Mouse (Mus musculus): ENCODE data around the gene Mcam.
"Not testable (repeated sequence)": the region's sequence is repeated elsewhere in the genome, so short reads cannot be mapped to it uniquely, and the experiment has no call there.

Gene Mcam

DNA sequence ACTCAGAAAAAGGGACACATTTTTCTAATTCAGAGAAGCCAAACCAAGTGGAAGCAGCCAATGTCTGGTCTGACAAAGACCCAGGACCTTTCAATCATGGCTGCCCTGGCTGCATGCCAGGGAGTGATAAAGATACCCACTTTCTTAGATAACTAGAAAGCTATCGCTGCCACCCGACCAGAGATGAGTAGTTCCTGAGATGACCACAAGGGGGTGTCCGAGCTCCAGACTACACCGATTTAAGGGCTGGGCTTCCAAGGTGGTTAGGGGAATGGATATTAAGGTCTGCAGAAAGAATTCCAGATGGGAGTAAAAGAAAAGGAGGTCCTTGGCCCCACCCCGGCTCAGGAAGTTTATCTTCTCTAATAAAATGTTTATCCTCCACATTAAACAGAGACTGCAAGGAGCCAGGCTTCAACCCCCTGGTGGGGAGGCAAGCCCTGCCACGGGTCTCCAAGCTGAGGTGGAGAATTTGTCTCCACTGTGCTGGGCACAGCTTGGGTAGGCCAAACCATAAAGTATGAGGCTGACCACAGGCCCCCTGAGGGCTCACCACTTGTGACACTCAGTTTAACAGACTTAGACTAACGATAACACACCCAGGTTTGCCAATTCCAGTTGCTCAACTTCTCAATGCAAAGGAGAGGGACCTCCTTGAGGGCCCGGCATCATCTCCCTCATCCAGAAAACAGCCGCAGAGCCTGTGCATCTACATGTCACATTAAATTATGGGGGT, 24.7 kb upstream of the Mcam start:
- DNase-seq (ENCODE audit: low spot score), result peak; percentile 78

- DNase-seq (ENCODE audit: low spot score), result not testable (repeated sequence)
These were observed 22.4 kb upstream of the Mcam start for GRCm38 (mm10) chr9:44111909-44112308.

DNA sequence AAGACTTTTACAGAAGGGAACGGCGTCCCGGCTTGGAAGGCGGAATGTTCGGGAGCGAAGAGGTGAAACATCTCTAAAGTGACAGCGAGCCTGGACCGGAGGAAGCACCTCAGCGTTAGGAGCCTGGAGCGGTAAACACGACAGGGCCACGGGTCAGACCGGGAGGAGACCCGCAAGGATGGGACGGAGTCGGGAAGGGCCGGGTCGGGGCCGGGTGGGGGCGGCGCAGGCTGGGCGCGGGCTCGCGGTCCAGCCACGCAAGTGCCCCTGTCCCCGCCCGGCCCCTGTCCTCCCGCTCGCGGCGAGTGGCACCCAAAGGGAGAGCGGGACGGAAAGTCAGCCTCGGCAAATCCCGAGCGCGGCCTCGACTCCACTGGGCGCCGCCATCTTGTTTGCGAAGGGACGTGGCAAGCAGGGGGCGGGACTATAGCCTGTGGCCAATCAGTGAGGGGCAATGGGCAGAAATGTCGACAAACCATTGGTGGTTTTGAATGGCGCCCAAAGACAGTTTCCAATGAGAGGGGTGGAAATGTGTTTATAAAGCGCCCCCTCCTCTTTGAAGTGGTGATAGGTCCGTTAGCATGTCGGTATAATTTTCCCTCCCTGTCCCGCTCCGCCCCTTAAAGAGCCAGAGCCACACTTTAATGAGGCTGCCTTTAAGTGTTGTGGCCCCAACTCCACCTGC, 21.0 kb upstream of the Mcam start, which contains the start of the genes Gm49380 and Rnf26:
Gene Gm49380, minus strand, starts transcription at position 396 of the 685 bp plus-strand sequence.
Gene Rnf26, minus strand, starts transcription at position 413 of the 685 bp plus-strand sequence.
- DNase-seq (ENCODE audit: low spot score), result peak; percentile 99

DNA sequence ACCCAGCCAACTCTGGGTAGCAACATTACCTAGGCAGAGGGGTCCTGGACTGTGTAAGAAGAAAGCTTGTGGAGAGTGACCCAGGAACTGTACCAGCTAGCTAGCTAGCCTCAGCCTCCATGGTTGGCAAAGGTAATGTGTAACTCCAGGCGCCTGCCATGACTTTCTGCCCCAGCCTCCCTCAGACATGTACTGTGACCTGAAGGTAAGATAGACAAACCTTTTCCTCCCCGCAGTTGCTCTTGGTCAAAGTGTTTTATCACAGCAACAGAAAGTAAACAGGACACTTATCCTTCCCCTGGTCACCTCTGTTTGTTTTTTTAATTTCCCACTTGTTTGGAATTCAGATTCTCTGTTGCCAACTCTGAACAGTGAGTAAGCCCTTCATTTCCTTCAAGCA, 19.8 kb upstream of the Mcam start:
- no peak for DNase-seq (ENCODE audit: low spot score)

- no peak for DNase-seq (ENCODE audit: low spot score)
These were observed 18.7 kb upstream of the Mcam start for GRCm38 (mm10) chr9:44115599-44115998.

DNA sequence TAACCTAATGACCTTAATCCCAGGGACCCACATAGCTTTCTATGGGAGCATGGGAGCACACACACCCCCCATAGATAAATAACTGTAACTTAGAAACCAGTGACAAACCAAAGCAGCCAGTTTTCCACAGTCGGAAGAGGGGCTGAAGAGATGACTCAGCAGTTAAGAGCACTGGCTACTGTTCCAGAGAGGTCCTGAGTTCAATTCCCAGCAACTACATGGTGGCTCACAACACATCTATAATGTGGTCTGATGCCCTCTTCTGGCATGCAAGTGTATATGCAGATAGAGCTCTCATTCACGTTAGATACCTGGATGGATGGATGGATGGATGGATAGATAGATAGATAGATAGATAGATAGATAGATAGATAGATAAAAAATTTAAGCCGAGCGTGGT, 18.1 kb upstream of the Mcam start:
- no peak for DNase-seq (ENCODE audit: low spot score)

DNA sequence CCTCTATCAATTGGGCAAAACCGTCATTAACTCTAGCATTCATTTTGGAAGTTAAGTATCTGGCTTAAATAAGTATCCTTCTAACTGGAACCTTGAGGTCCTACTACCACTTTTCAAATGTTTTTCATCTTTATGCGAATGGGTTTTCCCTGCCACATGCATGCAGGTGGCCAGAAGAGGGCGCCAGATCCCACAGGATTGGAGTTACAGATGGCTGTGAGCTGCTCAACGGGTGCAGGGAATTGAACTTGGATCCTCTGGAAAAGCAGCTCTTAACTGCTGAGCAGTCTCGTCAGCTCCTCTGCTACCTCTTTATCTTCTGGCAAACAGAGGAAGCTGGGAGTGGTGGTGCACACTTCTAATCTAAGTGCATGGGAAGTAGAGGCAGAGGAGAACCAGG, 15.3 kb upstream of the Mcam start:
- no peak for DNase-seq (ENCODE audit: low spot score)

GRCm38 (mm10) chr9:44119948-44120465, 14.3 kb upstream of the Mcam start:
- DNase-seq (ENCODE audit: low spot score), result no peak

DNA sequence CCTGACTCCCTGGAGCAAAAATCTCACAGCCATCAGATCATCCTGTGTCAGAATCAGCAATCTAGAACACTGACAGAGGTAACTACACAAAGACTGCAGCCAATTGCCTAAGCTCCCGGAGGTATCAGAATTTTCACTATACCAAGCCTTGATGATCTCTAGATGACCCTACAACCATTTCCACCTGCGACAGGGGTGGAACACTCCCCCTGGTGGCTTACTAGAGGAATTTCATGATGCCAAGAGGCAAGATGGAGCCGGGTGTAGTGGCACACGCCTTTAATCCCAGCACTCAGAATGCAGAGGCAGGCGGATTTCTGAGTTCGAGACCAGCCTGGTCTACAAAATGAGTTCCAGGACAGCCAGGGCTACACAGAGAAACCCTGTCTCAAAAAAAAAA, 10.0 kb upstream of the Mcam start:
- no peak for DNase-seq (ENCODE audit: low spot score)

DNA sequence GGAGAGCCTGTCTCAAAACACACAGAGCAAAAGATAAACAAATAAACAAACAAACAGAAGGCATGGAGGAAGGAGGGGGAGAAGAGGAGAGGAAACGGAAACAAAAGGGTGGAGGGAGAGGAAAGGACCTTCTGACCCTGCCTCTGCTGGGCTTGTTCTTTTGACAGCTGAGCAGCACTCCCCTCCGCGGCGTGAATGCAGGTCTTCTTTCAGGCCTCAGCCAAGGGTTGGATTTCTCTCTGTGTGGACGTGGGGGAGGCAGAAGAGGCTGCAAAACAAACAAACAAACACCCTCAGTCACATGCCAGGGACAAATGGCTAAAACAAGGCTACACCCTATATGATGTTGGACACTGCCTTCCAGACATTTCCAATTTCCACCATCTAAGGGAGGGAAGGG, 9.2 kb upstream of the Mcam start:
- no peak for DNase-seq (ENCODE audit: low spot score)

GRCm38 (mm10) chr9:44125546-44126428, 8.5 kb upstream of the Mcam start:
- peak; percentile 97 for DNase-seq (ENCODE audit: low spot score)

DNA sequence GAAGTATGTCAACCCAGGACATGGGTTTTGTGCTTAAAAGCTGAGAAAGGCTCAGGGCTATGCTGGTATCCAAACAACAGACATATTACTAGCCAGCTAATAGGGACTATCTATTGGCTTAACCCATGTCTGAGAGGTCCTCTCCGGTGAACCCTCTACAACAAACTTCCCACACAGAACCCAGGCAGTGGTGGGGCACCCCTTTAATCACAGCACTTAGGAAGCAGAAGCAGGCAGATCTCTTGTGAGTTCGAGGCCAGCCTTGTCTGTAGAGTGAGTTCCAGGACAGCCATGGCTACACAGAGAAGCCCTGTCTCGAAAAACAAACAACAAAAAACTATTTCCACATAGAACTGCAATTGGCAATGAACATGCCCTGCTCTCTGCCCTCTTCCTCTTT, 7.5 kb upstream of the Mcam start:
- no peak for DNase-seq (ENCODE audit: low spot score)

- no peak for DNase-seq (ENCODE audit: low spot score)
These were observed 6.9 kb upstream of the Mcam start for GRCm38 (mm10) chr9:44127351-44127801.

GRCm38 (mm10) chr9:44129633-44130032, 4.6 kb upstream of the Mcam start:
- DNase-seq (ENCODE audit: low spot score), result no peak

GRCm38 (mm10) chr9:44130034-44130433, 4.2 kb upstream of the Mcam start:
- no peak for DNase-seq (ENCODE audit: low spot score)

GRCm38 (mm10) chr9:44130581-44131275, 3.5 kb upstream of the Mcam start:
- no peak for DNase-seq (ENCODE audit: low spot score)

- DNase-seq (ENCODE audit: low spot score), result no peak
These were observed 3.0 kb upstream of the Mcam start for GRCm38 (mm10) chr9:44131276-44131590.

- DNase-seq (ENCODE audit: low spot score), result no peak
These were observed 2.1 kb upstream of the Mcam start for GRCm38 (mm10) chr9:44132200-44132599.

DNA sequence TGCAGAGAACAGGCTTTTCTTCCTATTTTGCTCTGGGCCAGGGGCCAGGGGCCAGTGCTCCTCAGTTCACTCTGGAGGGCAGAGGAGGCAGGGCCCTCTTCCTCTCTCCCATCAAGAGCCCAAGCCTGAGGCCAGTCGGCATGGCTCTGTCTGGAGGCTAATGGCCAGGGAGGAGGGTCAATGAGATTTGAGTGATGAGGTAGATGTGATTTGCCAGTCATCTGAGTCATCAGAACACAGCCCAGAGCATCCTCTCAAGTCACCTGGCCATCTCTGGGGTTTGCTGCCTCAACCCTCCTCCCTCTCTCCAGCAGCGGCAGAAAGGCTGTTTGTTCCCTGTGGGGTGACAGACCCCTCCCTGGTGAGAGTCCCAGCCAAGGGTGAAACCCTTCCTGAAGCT, 982 bp upstream of the Mcam start:
- DNase-seq (ENCODE audit: low spot score), result no peak

GRCm38 (mm10) chr9:44134851-44135730, 822 bp downstream of the Mcam start:
- peak; percentile 94 for DNase-seq (ENCODE audit: low spot score)
